Mouse (Mus musculus): ENCODE results near the gene Gm37240.

Gene Gm37240

GRCm38 (mm10) chr3:85417663-85418062, 469.7 kb downstream of the Gm37240 start:
- DNase-seq (ENCODE audit: low read depth, low spot score), result no peak

GRCm38 (mm10) chr3:85398841-85399240, 488.5 kb downstream of the Gm37240 start:
- peak; percentile 86 for DNase-seq (ENCODE audit: low read depth, low spot score)

GRCm38 (mm10) chr3:85398483-85398835, 488.9 kb downstream of the Gm37240 start:
- DNase-seq (ENCODE audit: low read depth, low spot score), result no peak

- peak; percentile 44 for DNase-seq (ENCODE audit: low read depth, low spot score)
These were observed 489.4 kb downstream of the Gm37240 start for GRCm38 (mm10) chr3:85397816-85398482.

GRCm38 (mm10) chr3:85393395-85393794, 493.9 kb downstream of the Gm37240 start:
- DNase-seq (ENCODE audit: low read depth, low spot score), result no peak

- DNase-seq (ENCODE audit: low read depth, low spot score), result no peak
These were observed 495.6 kb downstream of the Gm37240 start for GRCm38 (mm10) chr3:85391756-85392155.

GRCm38 (mm10) chr3:85391111-85391510, 496.2 kb downstream of the Gm37240 start:
- DNase-seq (ENCODE audit: low read depth, low spot score), result no peak

GRCm38 (mm10) chr3:85385371-85385770, 501.9 kb downstream of the Gm37240 start:
- no peak for DNase-seq (ENCODE audit: low read depth, low spot score)

- no peak for DNase-seq (ENCODE audit: low read depth, low spot score)
These were observed 504.0 kb downstream of the Gm37240 start for GRCm38 (mm10) chr3:85383330-85383729.

- DNase-seq (ENCODE audit: low read depth, low spot score), result no peak
These were observed 508.5 kb downstream of the Gm37240 start for GRCm38 (mm10) chr3:85378703-85379395.

GRCm38 (mm10) chr3:85377946-85378702, 509.2 kb downstream of the Gm37240 start:
- no peak for DNase-seq (ENCODE audit: low read depth, low spot score)

- DNase-seq (ENCODE audit: low read depth, low spot score), result no peak
These were observed 509.8 kb downstream of the Gm37240 start for GRCm38 (mm10) chr3:85377505-85377904.

- no peak for DNase-seq (ENCODE audit: low read depth, low spot score)
These were observed 510.8 kb downstream of the Gm37240 start for GRCm38 (mm10) chr3:85376541-85376940.

- peak; percentile 39 for DNase-seq (ENCODE audit: low read depth, low spot score)
These were observed 514.3 kb downstream of the Gm37240 start for GRCm38 (mm10) chr3:85373039-85373438.

GRCm38 (mm10) chr3:85369847-85370246, 517.5 kb downstream of the Gm37240 start:
- no peak for DNase-seq (ENCODE audit: low read depth, low spot score)

GRCm38 (mm10) chr3:85369157-85369556, 518.2 kb downstream of the Gm37240 start:
- no peak for DNase-seq (ENCODE audit: low read depth, low spot score)

GRCm38 (mm10) chr3:85368354-85369120, 518.8 kb downstream of the Gm37240 start:
- no peak for DNase-seq (ENCODE audit: low read depth, low spot score)

- DNase-seq (ENCODE audit: low read depth, low spot score), result no peak
These were observed 522.6 kb downstream of the Gm37240 start for GRCm38 (mm10) chr3:85364591-85365343.

- DNase-seq (ENCODE audit: low read depth, low spot score), result no peak
These were observed 524.4 kb downstream of the Gm37240 start for GRCm38 (mm10) chr3:85362883-85363282.

- DNase-seq (ENCODE audit: low read depth, low spot score), result no peak
These were observed 530.9 kb downstream of the Gm37240 start for GRCm38 (mm10) chr3:85356373-85356772.

- DNase-seq (ENCODE audit: low read depth, low spot score), result no peak
These were observed 539.3 kb downstream of the Gm37240 start for GRCm38 (mm10) chr3:85348021-85348420.

Measured in ZHBTc4 (cell line).